In the genomic region with DNA sequence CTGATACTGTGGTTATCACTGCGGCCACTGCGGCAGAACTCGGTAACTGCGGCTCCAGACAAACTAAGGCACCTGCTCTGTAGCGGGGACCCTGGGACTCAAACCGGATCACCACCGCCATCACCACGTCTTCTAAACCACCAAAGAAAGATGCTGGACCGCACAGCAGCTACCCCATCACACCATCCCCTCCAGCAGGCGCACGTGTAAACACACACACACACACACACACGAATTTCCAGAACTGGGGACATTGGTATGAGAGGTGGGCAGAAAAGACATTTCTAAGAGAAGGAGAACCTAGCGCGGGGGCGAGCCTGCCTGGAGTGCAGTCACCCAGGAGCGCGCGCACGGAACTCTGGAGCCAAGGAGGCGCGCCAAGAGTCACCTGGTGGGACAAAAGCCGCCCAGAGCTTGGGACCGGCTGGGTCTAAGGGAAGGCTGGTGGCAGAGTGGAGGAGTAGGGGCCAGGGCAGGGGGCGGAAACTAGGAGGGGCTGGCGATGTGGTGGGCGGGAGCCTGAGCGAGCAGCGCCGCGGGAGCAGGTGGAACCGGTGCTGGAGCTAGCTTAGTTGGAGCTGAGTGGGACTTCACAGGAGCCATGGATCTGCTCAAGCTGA, we compare ENCODE assay signal across 9 mouse cellular contexts. TPM values are rescaled to one million over a fixed set of nuclear protein-coding genes. Genes with fewer than 3 reads are reported as not detected.
DNase-seq lines count a peak whose midpoint lies in the region; ATAC-seq lines count a peak whose summit lies in the region.
"Had no signal": no experiment of that assay in that cellular context is flagged by ENCODE, and none has a peak within 500 bp of the region (broad histone marks: within the 10 kb centered on the region; RNA-seq: fewer than 3 reads in every experiment).

A gene (plus strand): TSS at position 308 of the 620 bp plus-strand sequence.

- no peak within 1 kb of the TSS for H3K27ac ChIP-seq in heart, embryonic 14.5 days (replicated peaks in 1 of 2; ENCODE audit: control insufficient read depth in 1 of 2, insufficient read depth in 1 of 2, low read depth in 2 of 2, low read length in 2 of 2)
- no peak within 1 kb of the TSS for H3K27ac ChIP-seq in liver, embryonic 13.5 days
- no peak within 1 kb of the TSS for H3K27ac ChIP-seq in stomach, embryonic 15.5 days

- peak within 1 kb of the TSS; percentile 54 for H3K9ac ChIP-seq in heart, embryonic 14.5 days (ENCODE audit: low read length)
- no peak within 1 kb of the TSS for H3K9ac ChIP-seq in liver, embryonic 13.5 days
- no peak within 1 kb of the TSS for H3K9ac ChIP-seq in stomach, embryonic 15.5 days

- peak within 1 kb of the TSS; percentile 35 to 38 for H3K4me3 ChIP-seq in heart, embryonic 14.5 days (ENCODE audit: control insufficient read depth in 1 of 2, insufficient read depth in 1 of 2, low read depth in 1 of 2, low read length in 2 of 2)
- H3K4me3 ChIP-seq in liver, embryonic 13.5 days (replicated peaks) = no peak within 1 kb of the TSS
- H3K4me3 ChIP-seq in stomach, embryonic 15.5 days (replicated peaks) = peak within 1 kb of the TSS; percentile 38

- no peak; the same call in 1 of the 2 replicates for ATAC-seq in heart, embryonic 14.5 days (ENCODE audit: insufficient number of reproducible peaks, insufficient read depth, low FRiP score, low read depth)
- no peak for ATAC-seq in liver, embryonic 13.5 days (ENCODE audit: low read depth)
- ATAC-seq in stomach, embryonic 15.5 days (ENCODE audit: insufficient read depth, low FRiP score, low read depth) = peak; percentile 83

- peaks cover 45% of the 10 kb centered on the region for H3K27me3 ChIP-seq in heart, embryonic 14.5 days (ENCODE audit: control insufficient read depth, insufficient read depth, low read length)
- H3K27me3 ChIP-seq in liver, embryonic 13.5 days = peaks cover 51% of the 10 kb centered on the region
- H3K27me3 ChIP-seq in stomach, embryonic 15.5 days (replicated peaks) = peaks cover 24% of the 10 kb centered on the region

- H3K4me1 ChIP-seq in heart, embryonic 14.5 days (ENCODE audit: control insufficient read depth in 2 of 2, insufficient read depth in 2 of 2, low read length in 2 of 2) = peaks cover 0 to 5% of the 10 kb centered on the region in 2 experiments; a peak in 3 of 4 replicates
- no peaks in the 10 kb centered on the region for H3K4me1 ChIP-seq in liver, embryonic 13.5 days (replicated peaks)
- peaks cover 10% of the 10 kb centered on the region; the same call in 1 of the 2 replicates for H3K4me1 ChIP-seq in stomach, embryonic 15.5 days

- H3K36me3 ChIP-seq in heart, embryonic 14.5 days (ENCODE audit: control insufficient read depth, insufficient read depth, low read length) = no peaks in the 10 kb centered on the region
- no peaks in the 10 kb centered on the region for H3K36me3 ChIP-seq in liver, embryonic 13.5 days
- no peaks in the 10 kb centered on the region for H3K36me3 ChIP-seq in stomach, embryonic 15.5 days

- H3K9me3 ChIP-seq in heart, embryonic 14.5 days (ENCODE audit: control insufficient read depth, low read length) = no peaks in the 10 kb centered on the region
- no peaks in the 10 kb centered on the region for H3K9me3 ChIP-seq in liver, embryonic 13.5 days (replicated peaks)
- H3K9me3 ChIP-seq in stomach, embryonic 15.5 days = no peaks in the 10 kb centered on the region

- no peak for DNase-seq in heart, adult 18-20 months
- DNase-seq in WW6 (ENCODE audit: low read depth, low spot score) = peak; percentile 36
- DNase-seq in frontal cortex, postnatal 36 days (ENCODE audit: low spot score in 2 of 2) = peak; percentile 66
- DNase-seq in liver, embryonic 13.5 days = no peak
- DNase-seq in ovary, postnatal 14 days (ENCODE audit: low spot score) = no peak
- DNase-seq in B cell, adult 2 months = no peak

- H3K4me2 ChIP-seq in heart, embryonic 14.5 days (ENCODE audit: low read length) = peak within 1 kb of the TSS; percentile 70
- H3K4me2 ChIP-seq in liver, embryonic 13.5 days = peak within 1 kb of the TSS; percentile 26; the same call in 1 of the 2 replicates
- H3K4me2 ChIP-seq in stomach, embryonic 15.5 days = peak within 1 kb of the TSS; percentile 81

- WGBS in heart, embryonic 14.5 days = 4% methylated on average over 31 of the region's 31 CpGs
- WGBS in liver, embryonic 13.5 days (ENCODE audit: insufficient replicate concordance) = 4% methylated on average over 31 of the region's 31 CpGs
- 2% methylated on average over 31 of the region's 31 CpGs for WGBS in stomach, embryonic 15.5 days

RNA-seq across cellular contexts. Expression of the gene that starts here (rescaled TPM):
- polyA plus RNA-seq in heart, embryonic 14.5 days (2014; fragmentation: Nextera tagmentation; extraction: Ambion mirVana) = not detected in 2 replicates
- not detected for total RNA-seq in heart, adult 18-20 months (2021)
- polyA plus RNA-seq in liver, embryonic 13.5 days (2015; fragmentation: Nextera tagmentation; extraction: Ambion mirVana) = not detected in 2 replicates
- polyA plus RNA-seq in stomach, embryonic 15.5 days (2015; fragmentation: Nextera tagmentation; extraction: Ambion mirVana) = 0.52 and 0.57 TPM in 2 replicates
- total RNA-seq: MEL had no signal

Comparison
In these comparisons a context has a peak if more than half of its experiments do, and no peak if none do; other contexts are left out.
1. Peak in ATAC-seq, H3K4me3 ChIP-seq and H3K4me2 ChIP-seq in stomach, embryonic 15.5 days; RNA of the gene not detected or under 1 TPM.
2. H3K4me2 ChIP-seq: peak in every context shown above with its lines; median percentile 81 in stomach, embryonic 15.5 days; 70 in heart, embryonic 14.5 days; 26 in liver, embryonic 13.5 days.
3. DNase-seq: peak in WW6 (single experiment) and frontal cortex, postnatal 36 days (2 of 2); none in heart, adult 18-20 months (0 of 2), liver, embryonic 13.5 days (single experiment), ovary, postnatal 14 days (single experiment) and B cell, adult 2 months (0 of 2).